Mouse (Mus musculus) left cerebral cortex, adult 2 months (tissue): ENCODE measurements at regions not wholly inside any gene's neighbourhood (a gene's known extent, or its start where the extent isn't known, plus 50 kb on each side); places are given as distances from the start of the nearest gene placed in this dataset.

Experiments used
- DNase-seq, 2 experiments: peaks; one replicate each; pipeline ENCODE4 v3.0.0; 2021 to 2022; ENCODE audit warnings: low spot score in 2 of 2, mixed read lengths in 1 of 2; ENCODE audit errors: extremely low spot score in 1 of 2
- H3K27ac ChIP-seq: fragments of 200-600 bp; 2 replicates; pipeline ENCODE4 v1.8.1; 2022
- H3K4me3 ChIP-seq: fragments of 200-600 bp; 2 replicates; pipeline ENCODE4 v1.8.1; 2022
- CTCF ChIP-seq: fragments of 200-600 bp; IDR thresholded peaks from 2 replicates; pipeline ENCODE4 v1.8.1; 2022; ENCODE audit warnings: antibody characterized with exemption, mild to moderate bottlenecking, moderate library complexity
- intact Hi-C: fragments of 180-260 bp; cut with DNase I; formaldehyde crosslinking; loops from one replicate; pipeline ENCODE4 v1.15.1; 2025

GRCm38 (mm10) chr16:26164066-26164465 lies 58.5 kb upstream of the P3h2 start:
- no peak overlapping the region for H3K27ac ChIP-seq
- intact Hi-C loops = no loop called here
- H3K4me3 ChIP-seq = no peak overlapping the region
- no peak for TF ChIP-seq CTCF
- DNase-seq = no peak

GRCm38 (mm10) chr16:26163401-26163800 lies 57.8 kb upstream of the P3h2 start:
- no peak for DNase-seq
- intact Hi-C loops = no loop called here
- TF ChIP-seq CTCF = no peak
- Histone ChIP-seq H3K4me3 (no peak overlapping the region), H3K27ac (no peak overlapping the region)

DNA sequence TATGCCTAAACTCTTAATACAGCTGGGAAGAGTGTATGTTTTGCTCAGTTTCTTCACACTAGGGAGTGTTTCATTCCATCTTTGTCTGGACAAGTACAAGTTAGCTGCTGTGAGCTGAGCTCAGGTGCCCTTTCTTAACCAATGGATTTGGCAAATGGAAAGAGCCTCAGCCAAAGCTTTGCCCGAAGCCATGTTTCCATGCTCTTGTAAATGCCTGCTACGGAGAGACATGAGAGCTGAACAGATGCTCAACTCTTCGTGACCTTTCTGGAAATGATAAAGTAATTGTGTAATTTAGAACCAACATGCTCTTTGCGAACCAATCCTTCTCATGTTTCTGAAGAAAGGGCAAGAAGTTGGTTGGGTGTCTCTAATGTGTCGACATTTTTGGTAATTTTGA lies 52.0 kb upstream of the P3h2 start:
- Histone ChIP-seq H3K27ac (no peak overlapping the region), H3K4me3 (no peak overlapping the region)
- no peak for TF ChIP-seq CTCF
- no peak for DNase-seq
- intact Hi-C loops = no loop called here
